Mouse (Mus musculus): Measurements from ENCODE around the gene Pde8b.

Pde8b gene

DNA sequence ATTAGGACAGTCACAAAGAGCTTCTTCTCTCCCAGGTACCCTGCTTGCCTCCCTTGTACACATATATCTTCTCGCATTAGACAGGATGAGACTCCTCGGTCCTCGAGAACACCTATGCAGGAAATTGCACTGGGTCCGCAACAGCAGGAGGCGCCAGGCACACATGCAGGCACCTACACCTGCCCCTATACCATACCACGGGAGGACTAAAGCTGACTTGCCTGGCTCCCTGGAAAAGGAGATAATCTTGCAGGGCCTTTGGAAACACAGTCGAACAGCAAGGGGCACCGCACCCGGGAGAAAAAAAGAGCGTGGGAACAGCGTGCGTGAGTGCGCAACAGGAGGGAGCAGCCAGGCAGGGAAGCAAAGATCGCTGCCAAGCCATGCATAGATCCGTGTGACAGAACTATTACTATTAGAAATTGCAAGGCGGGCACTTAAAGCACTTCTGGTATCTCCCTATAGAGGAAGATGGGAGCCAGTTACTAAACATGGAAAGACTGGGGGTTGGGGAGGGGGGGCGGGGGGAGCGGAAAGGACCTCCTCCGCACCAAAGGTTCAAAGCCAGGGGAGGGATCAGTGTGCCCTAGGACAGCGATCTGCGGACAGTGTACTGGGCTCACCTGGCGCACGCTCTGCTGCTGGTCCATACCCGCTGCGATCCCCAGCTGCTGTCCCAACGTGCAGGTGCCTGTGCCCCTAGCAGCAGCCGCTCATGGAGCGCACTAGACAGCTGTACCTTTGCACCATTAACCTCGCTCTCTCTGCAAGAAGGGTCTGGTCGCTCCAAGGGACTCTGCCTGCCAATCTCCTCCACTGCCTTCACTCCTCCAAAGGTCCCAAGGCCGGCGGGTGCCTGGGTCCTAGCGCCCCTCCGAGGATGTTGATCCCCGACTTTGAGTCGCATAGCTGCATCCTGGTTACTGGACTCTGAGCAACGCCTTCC is at the start of gene Pde8b:
Pde8b (minus strand) TSS at position 826 of the 946 bp plus-strand sequence.
- in situ Hi-C loops (cut with MboI, MseI) = no loop called here

DNA sequence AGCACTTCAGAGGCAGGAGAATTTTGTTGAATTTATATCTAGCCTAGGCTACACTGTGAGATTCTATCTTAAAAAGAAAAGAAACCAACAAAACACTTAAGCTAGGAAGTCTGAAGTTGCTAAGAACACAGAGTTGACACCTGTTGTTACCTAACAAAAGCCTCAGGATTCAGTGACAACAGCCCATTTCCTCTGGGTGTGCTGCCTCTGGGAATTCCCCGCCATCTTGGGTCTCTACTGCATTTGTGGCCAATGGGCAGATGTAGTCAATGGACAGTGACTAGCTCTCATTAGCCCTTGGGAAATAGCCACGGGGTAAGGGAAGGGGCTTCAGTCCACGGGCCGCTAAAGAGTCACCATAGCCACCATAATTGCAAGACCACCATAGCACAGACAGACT is 41.8 kb upstream of the Pde8b start:
- in situ Hi-C loops (cut with MboI, MseI) = no loop called here

DNA sequence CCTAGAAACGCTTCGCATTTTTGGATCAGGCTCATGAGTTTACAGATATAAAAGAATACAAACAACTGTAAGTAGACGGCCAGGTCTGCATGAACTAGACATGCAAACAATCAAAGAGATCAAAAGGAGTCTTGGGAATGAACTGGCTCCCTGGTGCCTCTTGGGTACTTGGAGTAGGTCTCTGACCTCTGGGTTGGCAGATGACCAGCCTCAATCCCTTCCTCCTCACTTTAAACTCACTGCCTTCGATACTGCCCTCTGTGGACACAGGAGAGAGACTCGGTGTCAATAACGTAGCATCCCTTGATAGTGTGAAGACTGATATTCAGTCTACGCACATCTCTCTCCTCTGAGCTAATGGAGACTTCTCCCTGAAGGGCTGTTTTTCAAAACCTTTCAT is 37.9 kb upstream of the Pde8b start:
- in situ Hi-C loops (cut with MboI, MseI) = no loop called here

DNA sequence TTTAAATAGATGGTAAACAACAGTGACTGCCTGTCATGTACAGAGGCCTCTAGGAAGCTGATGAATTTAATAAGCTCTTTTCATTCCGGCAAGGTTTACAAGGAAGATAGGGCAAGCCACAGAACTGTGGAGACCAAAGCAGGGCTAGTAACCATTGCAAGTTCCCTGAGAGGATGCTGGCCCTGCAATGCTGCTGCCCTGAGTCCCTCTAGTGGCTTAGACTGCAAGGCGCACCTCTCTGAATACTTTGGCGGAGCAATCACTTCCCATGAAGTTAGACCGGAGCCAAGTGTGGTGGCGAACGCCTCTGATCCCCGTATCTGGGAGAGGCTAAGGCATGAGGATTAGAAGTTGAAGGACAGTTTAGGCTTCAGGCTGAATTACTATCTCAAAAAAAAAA is 36.9 kb upstream of the Pde8b start:
- in situ Hi-C loops (cut with MboI, MseI) = no loop called here

DNA sequence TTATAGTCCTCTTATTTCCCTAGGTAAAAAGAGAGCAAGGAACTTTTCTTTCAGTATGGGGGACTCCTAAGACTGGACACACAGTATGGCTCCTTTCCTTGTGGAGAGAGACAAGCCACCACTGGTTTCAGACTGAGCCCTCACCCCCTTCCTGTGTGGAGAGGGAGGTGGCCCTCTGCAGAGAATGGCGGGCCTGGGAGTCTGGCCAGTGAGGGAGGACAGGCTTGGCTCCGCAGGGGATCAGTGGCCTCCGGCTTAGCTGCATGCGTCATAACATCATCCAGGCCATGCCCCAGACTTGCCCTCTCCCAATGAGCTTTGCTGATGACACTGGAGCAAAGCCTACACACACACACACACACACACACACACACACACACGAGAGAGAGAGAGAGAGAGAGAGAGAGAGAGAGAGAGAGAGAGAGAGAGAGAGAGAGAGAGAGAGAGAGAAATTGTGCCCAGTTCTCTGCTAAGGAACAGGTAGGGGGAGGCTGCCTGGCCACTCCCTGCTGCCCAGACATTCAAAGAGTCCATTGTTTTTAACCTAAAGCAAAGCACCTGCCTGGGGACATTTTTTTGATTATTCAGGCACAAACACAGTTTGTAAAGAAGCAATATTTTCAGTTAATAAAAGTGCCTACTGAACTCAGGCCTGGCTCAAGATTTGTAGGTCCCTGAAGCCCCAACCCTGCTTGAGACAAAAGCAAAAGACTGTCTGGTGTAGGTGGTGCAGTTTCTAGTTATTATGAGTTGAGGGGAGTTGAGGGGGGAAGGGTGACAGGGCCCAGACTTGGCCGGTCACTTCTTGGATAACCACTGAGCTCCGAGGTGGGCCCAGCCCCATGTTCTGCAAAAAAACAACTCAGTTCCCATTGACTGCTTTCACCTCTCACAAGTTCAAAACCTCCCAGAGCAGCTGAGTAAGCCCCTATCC is 31.9 kb upstream of the Pde8b start:
- in situ Hi-C loops (cut with MboI, MseI) = no loop called here

DNA sequence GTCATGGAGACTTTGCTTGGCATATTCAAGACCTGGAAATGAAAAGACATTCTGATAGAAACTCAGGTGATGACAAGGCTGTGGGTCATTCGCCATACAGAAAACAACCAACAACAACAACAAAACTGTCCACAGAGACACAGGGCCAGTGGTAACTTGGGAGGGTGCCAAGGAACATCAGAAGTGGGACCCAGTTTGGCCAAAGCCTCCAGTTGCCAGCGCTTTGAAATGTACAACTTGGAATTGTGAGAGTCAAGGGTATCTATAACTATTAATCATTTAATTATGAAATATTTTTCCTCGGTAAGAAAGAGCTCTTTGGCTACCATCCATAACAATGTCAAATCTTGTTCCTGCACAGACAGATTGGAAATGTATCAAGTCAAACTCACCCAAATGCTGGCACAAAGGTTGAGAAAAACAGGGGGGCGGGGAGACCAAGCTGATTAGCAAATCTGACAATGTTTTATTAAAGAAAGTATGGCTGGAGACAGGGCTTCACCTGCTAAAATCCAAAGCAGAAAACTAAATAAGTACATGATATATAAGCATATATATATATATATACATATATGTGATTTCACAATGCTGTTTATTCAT is 28.4 kb upstream of the Pde8b start:
- in situ Hi-C loops (cut with MboI, MseI) = no loop called here

DNA sequence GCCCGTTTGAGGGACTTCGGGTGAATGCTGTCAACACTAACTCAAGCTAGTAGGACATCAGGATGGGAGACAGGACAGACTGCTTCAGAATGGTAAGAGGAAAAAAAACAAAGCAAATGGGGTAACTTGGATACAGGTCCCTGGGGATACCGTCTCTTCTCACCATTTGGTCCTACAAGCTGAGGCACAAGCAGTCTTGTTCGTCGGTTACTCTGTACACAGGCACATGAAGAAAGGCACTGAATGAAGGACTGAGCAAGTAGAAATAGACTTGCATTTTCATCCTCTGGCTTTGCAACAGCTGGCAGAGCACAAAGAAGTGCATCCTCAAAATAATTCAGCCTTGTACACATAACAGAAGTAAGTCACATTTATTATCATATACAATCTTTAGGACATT is 14.6 kb upstream of the Pde8b start:
- in situ Hi-C loops (cut with MboI, MseI) = no loop called here

DNA sequence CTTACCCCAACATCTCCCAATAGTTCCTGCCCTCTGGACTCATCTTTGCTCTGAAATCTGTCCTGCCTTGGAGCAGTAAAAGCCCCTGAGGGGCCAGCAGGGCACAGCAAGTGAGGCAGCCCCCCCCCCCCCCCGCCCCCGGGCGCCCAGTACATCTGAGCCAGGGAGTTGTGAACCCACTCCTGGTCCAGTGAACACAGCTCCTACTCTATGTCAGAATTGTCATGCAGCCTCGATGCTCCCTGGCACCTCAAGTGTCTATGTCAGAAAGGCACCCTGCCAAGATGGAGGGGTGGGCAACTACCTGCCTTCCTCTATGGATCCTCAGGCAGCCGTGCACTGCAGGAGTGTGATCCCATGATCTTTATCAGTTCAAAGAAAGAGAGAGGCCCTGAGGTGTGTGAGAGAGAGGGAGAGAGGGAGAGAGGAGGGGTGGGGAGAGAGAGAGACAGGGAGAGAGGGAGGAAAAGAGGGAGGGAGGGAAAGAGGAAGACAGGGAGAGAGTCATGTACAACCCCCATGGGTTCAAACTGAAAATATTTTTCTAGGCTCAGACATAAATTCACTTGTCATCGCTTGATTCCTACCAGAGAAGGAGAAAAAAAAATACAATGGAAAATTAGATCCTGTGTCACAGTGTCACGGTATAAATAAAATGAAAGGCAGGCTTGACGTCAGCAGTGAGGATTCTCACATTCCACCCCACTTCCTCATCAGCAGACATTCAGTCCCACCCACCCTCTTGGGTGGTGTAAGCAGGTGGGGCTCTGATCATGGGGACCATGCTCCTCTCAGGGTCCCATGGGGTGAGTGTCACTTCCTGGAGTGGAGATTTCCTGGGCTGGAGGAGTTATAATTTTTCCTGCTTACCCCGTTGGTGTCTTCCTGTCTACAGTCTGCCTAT is 11.0 kb upstream of the Pde8b start:
- in situ Hi-C loops (cut with MboI, MseI) = no loop called here

DNA sequence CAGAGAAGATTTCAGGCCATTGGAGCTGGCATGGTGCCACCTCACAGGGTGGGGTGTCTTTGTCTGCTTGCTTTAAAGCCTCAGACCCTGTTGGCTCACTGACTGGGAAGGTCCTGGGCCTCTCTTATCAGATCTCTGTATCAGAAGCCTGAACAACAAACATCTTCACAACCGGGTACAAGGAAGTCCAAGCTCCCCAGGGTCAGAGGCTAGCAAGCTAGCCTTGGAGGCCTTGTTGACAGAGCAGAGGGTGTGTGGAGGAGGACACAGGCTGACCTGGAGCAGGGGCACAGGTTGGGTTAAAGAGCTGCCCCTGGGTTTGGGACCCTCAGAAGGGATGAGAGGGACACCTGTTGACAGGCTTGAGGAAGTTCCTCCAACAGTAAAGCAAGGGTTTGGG is 10.3 kb upstream of the Pde8b start:
- in situ Hi-C loops (cut with MboI, MseI) = no loop called here

DNA sequence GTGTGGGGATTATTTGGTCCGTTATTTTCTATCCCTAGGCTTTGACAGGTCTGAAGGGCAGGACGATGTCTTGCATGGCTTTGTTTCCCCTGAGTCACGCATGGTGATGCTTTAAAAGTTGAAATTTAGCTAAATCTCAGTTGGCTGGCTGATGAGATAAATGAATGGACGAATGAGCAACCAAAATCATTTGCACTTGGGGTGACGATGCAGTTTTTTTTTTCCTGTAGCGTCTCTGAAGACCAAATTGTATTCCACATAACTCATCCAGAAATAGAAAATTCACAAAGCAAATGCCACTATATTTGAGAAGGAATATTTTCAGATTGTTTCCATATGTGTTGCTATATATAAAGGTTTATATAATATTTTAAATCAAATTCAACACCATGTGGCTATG is 6.9 kb upstream of the Pde8b start:
- in situ Hi-C loops (cut with MboI, MseI) = no loop called here

DNA sequence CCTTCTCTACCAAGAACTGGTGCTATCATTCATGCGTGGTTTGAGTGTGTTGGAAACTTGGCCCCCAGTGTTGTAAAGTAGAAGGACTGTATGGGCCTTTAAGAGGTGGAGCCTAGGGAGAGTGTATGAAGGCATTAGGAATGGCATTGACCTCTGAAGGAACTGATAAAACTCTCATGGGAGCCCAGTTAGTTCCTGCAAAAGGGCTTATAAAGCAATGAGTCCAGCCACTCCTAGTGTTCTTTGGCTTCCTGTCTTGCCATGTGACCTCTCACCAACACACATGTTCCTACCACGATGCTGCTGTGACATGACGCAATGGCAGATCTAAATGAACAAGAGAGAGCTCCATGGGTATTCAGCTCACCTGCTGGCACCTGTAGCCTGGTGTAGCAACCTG is 4.9 kb upstream of the Pde8b start:
- in situ Hi-C loops (cut with MboI, MseI) = no loop called here

DNA sequence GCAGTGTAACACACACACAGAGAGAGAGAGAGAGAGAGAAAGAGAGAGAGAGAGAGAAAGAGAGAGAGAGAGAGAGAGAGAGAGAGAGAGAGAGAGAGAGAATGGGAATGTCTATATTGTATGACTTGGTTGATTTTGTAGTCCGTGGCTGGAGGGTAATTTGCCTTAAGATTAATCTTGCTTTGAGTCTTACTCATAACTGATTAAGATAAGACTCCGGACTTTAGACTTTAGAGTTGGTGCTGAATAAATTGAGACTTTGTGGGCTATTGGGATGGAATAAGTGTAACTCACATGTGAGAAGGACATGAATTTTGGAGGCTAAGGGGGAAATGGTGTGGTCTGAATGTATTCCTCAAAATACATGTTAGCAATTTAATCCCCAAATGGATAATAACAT is 7.1 kb downstream of the Pde8b start:
- in situ Hi-C loops (cut with MboI, MseI) = no loop called here

DNA sequence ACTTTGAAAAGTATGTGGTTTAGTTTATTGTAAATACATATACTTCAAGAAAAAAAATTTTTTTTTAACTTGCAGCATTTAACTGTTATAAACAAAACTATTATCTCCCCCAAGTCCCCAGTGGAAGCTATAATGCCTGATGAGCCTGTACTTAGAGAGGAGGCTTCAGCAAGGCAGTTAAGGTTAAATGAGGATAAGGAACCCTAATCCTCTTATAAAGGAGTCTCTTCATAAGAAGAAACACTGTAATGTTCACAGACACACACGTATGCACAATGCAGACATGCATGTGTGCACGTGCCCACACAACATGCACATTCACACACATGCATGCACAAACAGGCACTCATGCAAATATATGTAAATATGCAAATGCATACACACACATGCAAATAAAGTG is 12.6 kb downstream of the Pde8b start:
- in situ Hi-C loops (cut with MboI, MseI) = no loop called here

DNA sequence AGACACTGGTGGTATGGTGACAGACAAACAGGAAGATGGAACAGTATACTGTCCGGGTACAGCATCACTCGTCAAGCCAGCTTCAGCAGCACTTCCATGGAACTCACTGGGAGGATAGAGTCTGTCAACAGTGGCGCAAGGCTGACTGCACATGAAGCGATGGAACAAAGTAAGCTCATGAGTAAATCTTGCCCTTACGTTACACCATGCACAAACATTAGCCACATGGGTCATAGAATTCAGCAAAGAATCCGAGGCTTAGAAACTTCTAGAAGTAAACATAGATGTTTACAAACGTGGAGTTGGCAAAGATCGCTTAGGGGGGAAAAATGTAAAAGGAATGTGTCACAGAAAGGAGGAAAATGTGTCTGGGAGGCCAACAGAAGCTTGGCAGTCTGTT is 14.9 kb downstream of the Pde8b start:
- in situ Hi-C loops (cut with MboI, MseI) = no loop called here

DNA sequence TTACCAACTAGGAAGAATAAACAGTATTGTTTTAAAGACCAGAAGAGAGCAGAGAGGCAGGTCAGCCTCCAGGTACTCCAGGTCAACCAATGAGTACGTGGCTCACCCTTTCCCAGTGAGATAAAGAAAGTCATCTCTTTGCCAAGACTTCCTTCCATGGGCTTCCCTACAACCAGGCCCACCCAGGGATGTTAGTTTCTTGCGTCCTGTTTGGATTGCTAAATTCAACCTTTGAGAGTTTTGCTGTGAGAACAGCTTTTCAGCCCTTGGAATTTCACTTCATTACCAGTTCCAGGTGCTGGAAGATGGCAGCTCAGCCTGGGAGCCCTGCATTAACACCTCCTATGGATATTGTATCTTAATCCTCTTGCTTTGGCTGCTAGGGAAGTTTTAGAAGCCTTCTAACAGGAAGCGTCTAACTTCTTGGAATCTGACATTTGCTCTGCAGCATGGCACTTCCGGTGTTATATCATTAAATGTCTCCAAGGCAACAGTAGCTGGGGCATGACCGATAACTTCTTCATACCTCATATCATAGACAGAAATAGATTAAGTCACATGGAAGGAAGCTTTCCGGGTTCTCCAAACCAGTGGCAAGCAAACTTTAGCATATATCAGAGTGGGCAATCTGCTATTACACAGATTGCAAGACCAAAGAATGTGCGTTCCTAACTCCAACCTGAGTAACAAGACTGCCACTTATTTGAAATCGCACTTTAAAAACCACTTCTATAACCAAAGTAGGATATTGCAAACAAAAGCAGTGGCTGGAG is 18.6 kb downstream of the Pde8b start:
- in situ Hi-C loops (cut with MboI, MseI) = no loop called here

DNA sequence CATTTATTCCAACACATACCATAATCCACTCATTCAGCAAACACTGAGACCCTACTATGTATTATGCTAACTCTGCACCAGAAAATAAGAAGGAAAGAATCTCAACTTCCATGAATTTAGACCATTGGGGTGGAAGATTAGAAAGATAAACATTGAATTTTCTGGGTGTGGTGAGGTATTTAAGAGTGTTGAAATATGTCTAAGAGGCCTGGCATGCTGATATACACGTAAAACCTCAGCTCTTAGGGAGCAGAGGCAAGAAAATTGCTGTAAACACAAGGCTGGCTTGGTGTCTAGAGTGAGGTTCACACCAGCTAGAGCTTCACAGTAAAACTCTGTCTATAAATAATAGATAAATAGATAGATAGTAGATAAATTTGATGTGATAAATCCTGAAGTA is 19.8 kb downstream of the Pde8b start:
- in situ Hi-C loops (cut with MboI, MseI) = no loop called here

DNA sequence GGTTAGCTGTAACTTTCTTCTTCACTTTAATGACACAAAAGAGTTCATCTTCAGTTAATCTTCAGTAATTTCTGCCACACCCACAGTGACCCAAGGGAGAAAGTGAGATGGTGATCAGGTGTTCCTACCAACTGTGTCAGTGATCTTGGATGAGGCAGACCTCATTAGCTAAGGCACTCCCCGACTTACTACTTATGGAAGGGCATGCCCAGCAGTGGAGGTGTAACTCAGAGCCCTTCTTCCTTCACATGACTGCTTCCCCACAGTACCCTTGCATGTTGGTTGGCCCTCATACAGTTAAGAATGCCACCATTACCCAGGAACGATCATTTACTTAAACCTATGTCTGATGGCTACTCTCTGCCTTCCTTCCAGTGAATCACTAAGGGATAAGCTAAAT is 25.6 kb downstream of the Pde8b start:
- in situ Hi-C loops (cut with MboI, MseI) = no loop called here

DNA sequence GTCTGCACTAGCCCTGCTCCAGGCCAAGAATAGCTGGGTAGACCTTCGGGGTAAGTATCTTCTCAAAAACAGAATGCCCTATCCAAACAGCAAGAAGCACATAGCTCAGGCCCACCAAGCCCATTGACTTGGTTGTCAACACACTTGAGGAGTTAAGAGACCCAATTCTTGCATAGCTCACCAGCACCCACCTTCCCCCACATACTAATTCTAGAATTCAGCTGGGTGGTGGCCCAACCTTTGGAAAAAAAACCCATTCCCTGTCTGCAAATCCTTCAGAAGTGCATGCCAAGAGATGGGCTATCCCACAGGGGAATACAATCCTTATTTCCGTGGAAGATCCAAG is 26.7 kb downstream of the Pde8b start:
- in situ Hi-C loops (cut with MboI, MseI) = no loop called here

DNA sequence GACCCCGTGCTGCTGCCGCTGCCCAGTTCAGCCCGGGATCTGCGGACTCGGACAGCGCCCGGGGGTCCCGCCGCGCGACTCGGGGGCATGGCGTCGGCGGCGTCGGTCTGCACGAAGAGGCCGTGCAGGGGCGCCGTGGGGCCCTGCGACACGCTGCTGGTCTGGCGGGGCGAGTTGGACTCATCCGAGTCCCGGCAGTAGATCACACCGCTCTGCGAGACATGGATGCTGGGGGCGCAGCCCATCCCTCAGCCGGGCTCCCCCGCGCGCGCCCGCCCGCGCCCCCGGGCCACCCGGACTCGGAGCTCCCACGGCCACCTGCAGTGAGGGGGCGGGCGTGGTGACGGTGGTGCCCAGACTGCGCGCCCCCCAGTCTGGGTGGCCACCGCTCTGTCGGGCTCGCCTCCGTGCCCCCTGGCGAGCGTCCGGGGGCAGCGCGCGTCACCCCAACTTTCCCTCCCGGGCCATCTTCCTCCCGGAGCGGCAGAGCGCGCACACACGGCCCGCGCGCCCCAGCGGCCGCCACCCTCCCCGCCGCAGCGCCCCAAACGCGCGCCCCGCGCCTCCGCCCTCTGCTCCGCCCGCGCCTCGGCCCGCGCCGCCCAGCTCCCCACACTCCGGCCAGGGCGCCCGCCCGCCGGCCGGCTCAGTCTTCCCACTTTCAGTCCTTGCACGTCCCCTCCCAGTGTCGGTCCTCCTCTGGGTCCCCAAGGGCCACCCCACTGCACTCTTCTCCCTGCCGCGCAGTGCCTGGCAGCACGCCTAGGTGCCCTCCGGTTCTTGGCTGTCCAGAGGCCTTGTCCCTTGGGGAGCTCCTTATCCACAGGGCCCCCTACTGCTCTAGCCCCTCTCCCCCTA is 27.3 kb downstream of the Pde8b start:
- in situ Hi-C loops (cut with MboI, MseI) = no loop called here

All from T-helper 2 cell (primary cell).